Mouse (Mus musculus) MEL (cell line): ENCODE data around the gene Gns. TPM values are rescaled to one million over a fixed set of nuclear protein-coding genes. Genes with fewer than 3 reads are reported as not detected.

ENCODE experiments used
- DNase-seq: peaks from one replicate; pipeline ENCODE4 v3.0.0; 2011; ENCODE audit warnings: low read depth, low spot score
- H3K27ac ChIP-seq: 2 replicates; pipeline ENCODE4 v1.5.1; 2012; ENCODE audit warnings: low read depth, mild to moderate bottlenecking, control low read depth, low read length, moderate library complexity; ENCODE audit not compliant: control insufficient read depth
- H3K27me3 ChIP-seq, 2 experiments: fragments of 150-350 bp in 1 of 2; sonication (generic) in 1 of 2; 2 replicates each; pipeline ENCODE4 v1.6.1; 2012; ENCODE audit warnings: low read length in 2 of 2, mild to moderate bottlenecking in 2 of 2, improper control_type of control experiment in 1 of 2, moderate library complexity in 1 of 2; ENCODE audit not compliant: insufficient read depth in 2 of 2, control insufficient read depth in 1 of 2
- H3K36me3 ChIP-seq, 2 experiments: 2 replicates each; pipeline ENCODE4 v1.6.1; 2012 to 2014; ENCODE audit warnings: low read length in 2 of 2, improper control_type of control experiment in 1 of 2, inconsistent platforms in 1 of 2, mild to moderate bottlenecking in 1 of 2; ENCODE audit not compliant: insufficient read depth in 2 of 2, control insufficient read depth in 1 of 2
- H3K4me1 ChIP-seq, 2 experiments: fragments of 150-350 bp in 1 of 2; sonication (generic) in 1 of 2; 2 replicates each; pipeline ENCODE4 v1.6.1; 2012; ENCODE audit warnings: low read length in 2 of 2, improper control_type of control experiment in 1 of 2, mild to moderate bottlenecking in 1 of 2; ENCODE audit not compliant: insufficient read depth in 2 of 2, control insufficient read depth in 1 of 2
- H3K4me3 ChIP-seq, 2 experiments: fragments of 150-350 bp in 1 of 2; sonication (generic) in 1 of 2; 2 replicates each; pipeline ENCODE4 v1.5.1; 2012; ENCODE audit warnings: low read depth in 2 of 2, low read length in 2 of 2, mild to moderate bottlenecking in 2 of 2, moderate library complexity in 2 of 2, control low read depth in 1 of 2, improper control_type of control experiment in 1 of 2; ENCODE audit not compliant: control insufficient read depth in 1 of 2, insufficient read depth in 1 of 2
- H3K79me2 ChIP-seq: 2 replicates; pipeline ENCODE4 v1.6.1; 2012; ENCODE audit warnings: mild to moderate bottlenecking, low read length, moderate library complexity; ENCODE audit not compliant: control insufficient read depth, poor library complexity, insufficient read depth
- H3K9ac ChIP-seq: 2 replicates; pipeline ENCODE4 v1.6.1; 2012; ENCODE audit warnings: low read depth, mild to moderate bottlenecking, control low read depth, low read length, moderate library complexity; ENCODE audit not compliant: control insufficient read depth, poor library complexity, severe bottlenecking
- H3K9me3 ChIP-seq: fragments of 150-350 bp; sonication (generic); replicated peaks from 2 replicates; pipeline ENCODE4 v1.6.1; 2012; ENCODE audit warnings: mild to moderate bottlenecking, low read length, improper control_type of control experiment, moderate library complexity; ENCODE audit not compliant: insufficient read depth
- CHD2 ChIP-seq: IDR thresholded peaks from 2 replicates; pipeline ENCODE4 v1.6.1; 2011; ENCODE audit warnings: low read length, improper control_type of control experiment
- ELF1 ChIP-seq: IDR thresholded peaks from 2 replicates; pipeline ENCODE4 v1.6.1; 2014; ENCODE audit warnings: low read depth, mild to moderate bottlenecking, inconsistent platforms, low read length, improper control_type of control experiment, moderate library complexity
- GABPA ChIP-seq: IDR thresholded peaks from 2 replicates; pipeline ENCODE4 v1.6.1; 2012; ENCODE audit warnings: low read depth, mild to moderate bottlenecking, inconsistent platforms, low read length, improper control_type of control experiment, moderate library complexity
- GATA1 ChIP-seq: IDR thresholded peaks from 2 replicates; pipeline ENCODE4 v1.6.1; 2011; ENCODE audit warnings: low read depth, low read length, improper control_type of control experiment
- KAT2A ChIP-seq: conservative IDR thresholded peaks from 2 replicates; pipeline ENCODE4 v1.6.1; 2012; ENCODE audit warnings: low read depth, low read length, improper control_type of control experiment, inconsistent platforms
- MAZ ChIP-seq: IDR thresholded peaks from 2 replicates; pipeline ENCODE4 v1.6.1; 2012; ENCODE audit warnings: low read depth, mild to moderate bottlenecking, inconsistent platforms, low read length, improper control_type of control experiment
- MEF2A ChIP-seq: IDR thresholded peaks from 2 replicates; pipeline ENCODE4 v1.6.1; 2014; ENCODE audit warnings: low read depth, mild to moderate bottlenecking, inconsistent platforms, low read length, improper control_type of control experiment; ENCODE audit not compliant: poor library complexity, insufficient replicate concordance, severe bottlenecking; ENCODE audit errors: extremely low read depth
- MYB ChIP-seq: IDR thresholded peaks from 2 replicates; pipeline ENCODE4 v1.6.1; 2011; ENCODE audit warnings: mild to moderate bottlenecking, low read depth, low read length, improper control_type of control experiment
- MYC ChIP-seq: IDR thresholded peaks from 2 replicates; pipeline ENCODE4 v1.6.1; 2011; ENCODE audit warnings: low read depth, mild to moderate bottlenecking, low read length, improper control_type of control experiment, moderate library complexity
- POLR2A ChIP-seq, 2 experiments: IDR thresholded peaks; 2 replicates each; pipeline ENCODE4 v1.6.1; 2011 to 2012; ENCODE audit warnings: low read length in 2 of 2, mild to moderate bottlenecking in 2 of 2, control low read depth in 1 of 2, improper control_type of control experiment in 1 of 2, low read depth in 1 of 2, moderate library complexity in 1 of 2; ENCODE audit not compliant: control insufficient read depth in 1 of 2, insufficient read depth in 1 of 2, poor library complexity in 1 of 2
- TCF12 ChIP-seq: IDR thresholded peaks from 2 replicates; pipeline ENCODE4 v1.6.1; 2014; ENCODE audit warnings: low read depth, mild to moderate bottlenecking, inconsistent platforms, low read length, improper control_type of control experiment, moderate library complexity
- UBTF ChIP-seq: IDR thresholded peaks from 2 replicates; pipeline ENCODE4 v1.6.1; 2012; ENCODE audit warnings: low read depth, mild to moderate bottlenecking, inconsistent platforms, low read length, improper control_type of control experiment, moderate library complexity, borderline replicate concordance; ENCODE audit not compliant: insufficient read depth
- USF2 ChIP-seq, 2 experiments: IDR thresholded peaks; 2 replicates each; pipeline ENCODE4 v1.6.1; 2011 to 2012; ENCODE audit warnings: improper control_type of control experiment in 2 of 2, low read length in 2 of 2, borderline replicate concordance in 1 of 2, inconsistent platforms in 1 of 2, low read depth in 1 of 2, mild to moderate bottlenecking in 1 of 2; ENCODE audit not compliant: insufficient read depth in 1 of 2
- ZC3H11A ChIP-seq: IDR thresholded peaks from 2 replicates; pipeline ENCODE4 v1.6.1; 2012; ENCODE audit warnings: low read depth, mild to moderate bottlenecking, inconsistent platforms, low read length, improper control_type of control experiment
- ZKSCAN1 ChIP-seq: IDR thresholded peaks from 2 replicates; pipeline ENCODE4 v1.6.1; 2012; ENCODE audit warnings: low read depth, mild to moderate bottlenecking, inconsistent platforms, low read length, improper control_type of control experiment, moderate library complexity
- polyA plus RNA-seq, 2 experiments: library from polyadenylated mRNA; stranded (reverse) in 1 of 2; unstranded in 1 of 2; fragments of >175 nt in 1 of 2; fragments of >200 nt in 1 of 2; gene quantifications; 2 replicates each; pipeline versions ENCODE4 v1.2.1 to v1.2.4; 2012; ENCODE audit warnings: low replicate concordance in 2 of 2, low read depth in 1 of 2; ENCODE audit not compliant: insufficient read length in 2 of 2, insufficient read depth in 1 of 2, missing spikeins in 1 of 2
- total RNA-seq: library from RNA; depleted of rRNA; stranded (reverse); fragments of 300-350 nt; gene quantifications from 2 replicates; pipeline ENCODE4 v1.2.3, GENCODE M21; 2012

The Gns gene
- total and polyA plus RNA-seq, 3 experiments: 33.1 to 33.6 TPM; not detected in 1

GRCm38 (mm10) chr10:121436693-121437092 is 71.8 kb downstream of the Gns start:
- Histone ChIP-seq H3K9ac (no peak overlapping the region), H3K9me3 (no peaks in the 10 kb centered on the region), H3K4me1 (peaks cover 3 to 16% of the 10 kb centered on the region in 2 experiments), H3K27me3 (no peaks in the 10 kb centered on the region), H3K27ac (no peak overlapping the region), H3K79me2 (no peaks in the 10 kb centered on the region; the same call in 1 of the 2 replicates), H3K4me3 (no peak overlapping the region), H3K36me3 (peaks cover 0 to 6% of the 10 kb centered on the region in 2 experiments; a peak in 2 of 4 replicates)
- TF ChIP-seq ELF1: no peak
- TF ChIP-seq MYC: no peak
- TF ChIP-seq TCF12: no peak
- no peak for TF ChIP-seq ZKSCAN1
- TF ChIP-seq CHD2: no peak
- no peak for TF ChIP-seq MAZ
- DNase-seq: no peak

GRCm38 (mm10) chr10:121438109-121438508 is 73.2 kb downstream of the Gns start:
- DNase-seq: no peak
- Histone ChIP-seq H3K27me3 (no peaks in the 10 kb centered on the region), H3K9me3 (no peaks in the 10 kb centered on the region)
- TF ChIP-seq ZC3H11A: no peak
- TF ChIP-seq MEF2A: no peak
- TF ChIP-seq UBTF: no peak
- TF ChIP-seq TCF12: no peak
- no peak for TF ChIP-seq CHD2
- no peak for TF ChIP-seq ELF1
- TF ChIP-seq USF2 (IDR thresholded peaks at IDR 0.05; ENCODE audit: borderline replicate concordance in 1 of 2, insufficient read depth in 1 of 2, low read depth in 1 of 2, low read length in 2 of 2): no peak
- no peak for TF ChIP-seq GATA1
- no peak for TF ChIP-seq MAZ
- TF ChIP-seq GABPA: no peak
- TF ChIP-seq POLR2A (IDR thresholded peaks at IDR 0.05; ENCODE audit: control insufficient read depth in 1 of 2, insufficient read depth in 1 of 2, low read depth in 1 of 2, low read length in 2 of 2, poor library complexity in 1 of 2): no peak
- TF ChIP-seq MYB: no peak
- no peak for TF ChIP-seq KAT2A
- TF ChIP-seq, all 39 proteins: peak for 0
- Histone ChIP-seq H3K9ac (no peak overlapping the region), H3K79me2 (no peaks in the 10 kb centered on the region; the same call in 1 of the 2 replicates), H3K36me3 (peaks cover 0 to 2% of the 10 kb centered on the region in 2 experiments; a peak in 1 of 4 replicates), H3K4me1 (peaks cover 0 to 5% of the 10 kb centered on the region in 2 experiments; a peak in 2 of 4 replicates), H3K4me3 (no peak overlapping the region), H3K27ac (no peak overlapping the region)
